Mouse (Mus musculus) stomach, postnatal 0 days (tissue): ENCODE measurements at regions not wholly inside any gene's neighbourhood (a gene's known extent, or its start where the extent isn't known, plus 50 kb on each side); places are given as distances from the start of the nearest gene placed in this dataset.

Source experiments
- ATAC-seq: fragments of 200-750 bp; cut with Nextera tagmentation; 2 replicates; pipeline ENCODE4 v1.8.0; 2017; ENCODE audit not compliant: low FRiP score, low TSS enrichment
- DNase-seq: peaks from one replicate; pipeline ENCODE4 v3.0.0-alpha.2; 2016; ENCODE audit warnings: low spot score
- H3K27ac ChIP-seq: fragments of 300-500 bp; sonication (generic); replicated peaks from 2 replicates; pipeline ENCODE4 v1.5.1; 2014; ENCODE audit warnings: mild to moderate bottlenecking, control low read depth
- H3K27me3 ChIP-seq: fragments of 300-500 bp; sonication (generic); 2 replicates; pipeline ENCODE4 v1.6.1; 2014; ENCODE audit warnings: low read length; ENCODE audit not compliant: control insufficient read depth, insufficient read depth
- H3K36me3 ChIP-seq: fragments of 300-500 bp; sonication (generic); 2 replicates; pipeline ENCODE4 v1.6.1; 2014; ENCODE audit warnings: low read length, mixed read lengths; ENCODE audit not compliant: control insufficient read depth, insufficient read depth
- H3K4me1 ChIP-seq: fragments of 300-500 bp; sonication (generic); replicated peaks from 2 replicates; pipeline ENCODE4 v1.6.1; 2014; ENCODE audit warnings: antibody characterized with exemption; ENCODE audit not compliant: control insufficient read depth, insufficient read depth
- H3K4me2 ChIP-seq: fragments of 300-500 bp; sonication (generic); replicated peaks from 2 replicates; pipeline ENCODE4 v1.6.1; 2014; ENCODE audit warnings: low read depth, mild to moderate bottlenecking, control low read depth, moderate library complexity
- H3K4me3 ChIP-seq: fragments of 300-500 bp; sonication (generic); 2 replicates; pipeline ENCODE4 v1.5.1; 2014; ENCODE audit warnings: low read depth, low read length, control low read depth
- H3K9ac ChIP-seq: fragments of 300-500 bp; sonication (generic); 2 replicates; pipeline ENCODE4 v1.6.1; 2014; ENCODE audit warnings: mild to moderate bottlenecking, low read length, control low read depth, mixed read lengths
- H3K9me3 ChIP-seq: fragments of 300-500 bp; sonication (generic); 2 replicates; pipeline ENCODE4 v1.6.1; 2016; ENCODE audit warnings: low read length; ENCODE audit not compliant: control insufficient read depth
- CTCF ChIP-seq: IDR thresholded peaks from 2 replicates; pipeline ENCODE4 v1.5.1; 2016; ENCODE audit warnings: antibody characterized with exemption, low read depth, mild to moderate bottlenecking, moderate library complexity
- EP300 ChIP-seq: optimal IDR thresholded peaks from 2 replicates; pipeline ENCODE3; 2016; ENCODE audit warnings: antibody characterized with exemption
- WGBS: fragments of 180-500 bp; shearing (Covaris S2); extraction: QIAGEN DNeasy Blood & Tissue Kit; methylation state at CpG from one replicate; pipeline ENCODE4 v1.1.7; 2014; 5-methylcytosine and 5-hydroxymethylcytosine counted together

DNA sequence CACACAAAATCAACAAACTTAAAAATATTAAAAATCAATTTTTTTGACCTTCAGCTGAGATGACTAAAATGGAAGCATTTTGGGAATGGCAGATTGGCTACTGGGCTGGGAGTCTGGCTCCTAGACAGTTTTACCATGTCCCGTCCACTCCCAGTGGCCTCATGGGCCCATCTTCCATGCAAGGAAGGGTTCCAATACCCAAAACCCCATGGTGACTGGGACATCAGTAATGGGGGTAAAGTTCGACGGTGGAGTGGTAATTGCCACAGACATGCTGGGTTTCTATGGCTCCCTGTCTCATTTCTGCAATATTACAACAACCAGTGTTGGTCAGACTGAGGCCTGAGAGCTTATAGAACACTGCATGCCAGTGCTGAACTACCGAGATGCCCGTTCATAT lies 82.2 kb downstream of the Il20rb start:
- H3K4me1 ChIP-seq: no peaks in the 10 kb centered on the region
- H3K4me3 ChIP-seq: no peak overlapping the region
- no peak overlapping the region for H3K27ac ChIP-seq
- WGBS: 89% methylated on average over 5 of the region's 5 CpGs
- H3K36me3 ChIP-seq: no peaks in the 10 kb centered on the region
- no peaks in the 10 kb centered on the region for H3K27me3 ChIP-seq
- ATAC-seq (no peak), DNase-seq (no peak)
- no peak for TF ChIP-seq CTCF
- TF ChIP-seq EP300: no peak
- H3K9ac ChIP-seq: no peak overlapping the region
- no peak overlapping the region for H3K4me2 ChIP-seq
- no peaks in the 10 kb centered on the region for H3K9me3 ChIP-seq

DNA sequence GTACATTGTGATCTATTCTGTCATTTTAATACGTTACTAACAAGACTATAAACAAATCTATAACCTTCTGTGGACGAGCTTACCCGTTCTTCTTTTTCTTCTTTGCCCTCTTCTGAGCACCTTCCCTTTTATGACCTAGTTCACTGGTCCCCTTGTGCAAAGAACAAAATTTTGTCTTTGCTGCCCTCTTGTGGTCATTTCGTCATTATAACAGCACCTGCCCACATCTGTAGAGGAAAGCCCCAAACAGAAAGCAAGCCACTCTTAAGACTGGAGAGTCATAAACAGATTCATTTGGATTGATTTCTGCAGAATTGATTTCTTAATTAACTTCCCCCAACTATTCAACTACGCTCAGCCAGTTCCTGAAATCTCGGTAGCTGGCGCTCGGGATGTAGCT lies 86.2 kb downstream of the Il20rb start:
- WGBS: 19% methylated on average over 8 of the region's 8 CpGs
- Histone ChIP-seq H3K9ac (no peak overlapping the region), H3K27me3 (no peaks in the 10 kb centered on the region), H3K4me2 (no peak overlapping the region), H3K36me3 (no peaks in the 10 kb centered on the region), H3K4me3 (no peak overlapping the region), H3K4me1 (no peaks in the 10 kb centered on the region), H3K27ac (no peak overlapping the region), H3K9me3 (no peaks in the 10 kb centered on the region)
- TF ChIP-seq EP300: no peak
- peak; percentile 80 for TF ChIP-seq CTCF
- DNase-seq (peak; percentile 25), ATAC-seq (no peak)

DNA sequence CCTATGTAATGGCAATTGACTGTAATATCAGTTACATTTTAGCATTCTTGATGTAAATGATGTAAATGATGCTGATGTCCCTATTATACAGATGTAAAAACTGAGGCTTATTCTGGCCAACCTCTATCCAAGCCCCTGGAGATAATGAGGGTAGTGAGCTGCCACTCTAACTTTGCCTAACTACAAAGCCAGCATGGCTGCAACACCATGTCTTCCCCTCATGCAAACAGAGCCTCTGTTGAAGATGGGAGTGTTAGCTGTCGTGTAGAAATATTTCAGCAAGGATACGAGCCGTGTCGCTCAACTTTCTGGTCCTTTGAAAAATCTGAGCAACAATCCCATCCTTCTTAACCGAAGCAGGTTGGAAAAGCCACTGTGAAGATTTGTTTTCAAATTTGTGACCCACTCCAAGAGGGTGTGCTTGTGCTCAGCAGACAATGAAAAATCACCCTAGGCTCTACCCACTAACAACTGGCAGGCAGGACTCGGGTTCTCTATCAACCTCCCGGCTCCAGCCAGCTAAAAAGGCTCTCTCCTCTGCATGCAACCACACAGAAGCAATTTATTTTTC lies 90.2 kb downstream of the Il20rb start:
- H3K4me1 ChIP-seq: no peaks in the 10 kb centered on the region
- no peak overlapping the region for H3K4me2 ChIP-seq
- TF ChIP-seq CTCF: no peak
- TF ChIP-seq EP300: no peak
- DNase-seq: no peak
- 89% methylated on average over 7 of the region's 7 CpGs for WGBS
- ATAC-seq: no peak
- H3K9ac ChIP-seq: no peak overlapping the region
- no peaks in the 10 kb centered on the region for H3K36me3 ChIP-seq
- no peaks in the 10 kb centered on the region for H3K9me3 ChIP-seq
- no peaks in the 10 kb centered on the region for H3K27me3 ChIP-seq
- H3K4me3 ChIP-seq: no peak overlapping the region
- no peak overlapping the region for H3K27ac ChIP-seq

DNA sequence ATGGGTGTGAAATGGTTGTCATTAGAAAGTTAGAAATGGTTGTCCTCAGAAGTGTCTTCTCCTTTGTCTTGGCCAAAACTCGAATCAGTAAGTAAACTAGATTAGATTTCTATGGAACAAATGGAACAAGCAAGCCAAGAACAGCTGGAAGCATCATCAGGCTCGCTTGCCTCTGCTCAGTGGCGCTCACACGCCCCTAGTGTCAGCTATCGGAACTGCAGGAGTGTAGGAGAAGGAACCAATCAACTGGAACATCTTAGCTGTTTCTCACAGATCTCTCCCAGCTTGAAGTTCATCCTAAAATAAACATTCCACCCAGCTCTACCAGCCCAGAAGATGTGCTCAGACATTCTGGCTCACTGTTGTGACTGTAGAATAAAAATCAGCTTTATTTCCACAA lies 90.9 kb downstream of the Il20rb start:
- 8% methylated on average over 5 of the region's 5 CpGs for WGBS

DNA sequence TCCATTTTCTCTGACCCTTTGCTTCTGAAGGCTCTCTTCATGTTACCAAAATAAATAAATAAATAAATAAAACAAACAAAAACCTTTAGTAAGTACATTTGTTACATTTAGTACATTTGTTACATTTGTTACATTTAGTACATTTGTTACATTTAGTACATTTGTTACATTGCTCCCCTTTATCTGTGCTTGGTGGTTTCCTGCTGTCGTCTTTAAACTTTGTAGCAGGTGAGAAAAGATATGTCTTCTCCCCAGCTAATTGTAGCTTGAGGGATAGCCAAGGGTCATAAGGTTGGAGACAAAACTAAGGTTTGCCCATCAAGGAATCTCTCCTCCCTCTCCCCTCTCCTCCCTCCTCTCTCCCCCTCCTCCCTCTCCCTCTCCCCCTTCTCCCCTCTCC lies 92.0 kb downstream of the Il20rb start:
- 42% methylated on average over 1 of the region's 1 CpGs for whole genome bisulfite sequencing
- ATAC-seq: no peak
- no peaks in the 10 kb centered on the region for H3K36me3 ChIP-seq

More for the DNA sequence above, 90.9 kb downstream of the Il20rb start:
- Histone ChIP-seq H3K9me3 (no peaks in the 10 kb centered on the region), H3K4me1 (no peaks in the 10 kb centered on the region), H3K9ac (no peak overlapping the region), H3K4me2 (no peak overlapping the region), H3K36me3 (no peaks in the 10 kb centered on the region), H3K27me3 (no peaks in the 10 kb centered on the region), H3K27ac (no peak overlapping the region), H3K4me3 (no peak overlapping the region)
- DNase-seq: peak; percentile 80
- no peak for ATAC-seq
- TF ChIP-seq EP300: no peak
- TF ChIP-seq CTCF: peak; percentile 96

DNA sequence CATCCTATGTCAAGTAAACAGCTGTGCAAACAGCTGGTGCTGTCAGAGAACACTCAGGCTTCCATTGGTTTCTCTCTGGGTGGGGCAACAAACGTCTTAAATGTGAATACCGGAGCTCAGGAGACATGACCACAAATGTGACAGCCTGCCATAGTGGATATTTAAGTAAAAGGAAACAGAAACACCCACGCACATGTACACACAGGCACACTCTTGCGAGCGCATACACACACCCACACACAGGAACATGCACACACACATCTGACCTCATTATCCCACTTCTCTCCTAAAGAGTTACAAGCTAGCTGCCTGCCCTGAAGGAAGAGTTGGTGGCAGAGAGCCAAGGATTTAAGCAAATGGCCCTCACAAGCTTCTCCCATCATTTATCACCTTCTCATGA lies 92.4 kb downstream of the Il20rb start:
- 46% methylated on average over 5 of the region's 5 CpGs for WGBS
- no peaks in the 10 kb centered on the region for H3K27me3 ChIP-seq
- DNase-seq (no peak), ATAC-seq (no peak)
- H3K4me2 ChIP-seq: no peak overlapping the region
- H3K9ac ChIP-seq: no peak overlapping the region
- H3K4me3 ChIP-seq: no peak overlapping the region
- H3K9me3 ChIP-seq: no peaks in the 10 kb centered on the region
- no peak overlapping the region for H3K27ac ChIP-seq
- no peak for TF ChIP-seq EP300
- no peak for TF ChIP-seq CTCF
- H3K4me1 ChIP-seq: no peaks in the 10 kb centered on the region
- no peaks in the 10 kb centered on the region for H3K36me3 ChIP-seq

More for the DNA sequence above, 92.0 kb downstream of the Il20rb start:
- Histone ChIP-seq H3K9ac (no peak overlapping the region), H3K4me3 (no peak overlapping the region), H3K4me2 (no peak overlapping the region), H3K27me3 (no peaks in the 10 kb centered on the region), H3K4me1 (no peaks in the 10 kb centered on the region), H3K9me3 (no peaks in the 10 kb centered on the region), H3K27ac (no peak overlapping the region)
- no peak for DNase-seq
- no peak for TF ChIP-seq EP300
- no peak for TF ChIP-seq CTCF
